Mouse (Mus musculus) mesoderm, embryonic 11.5 days (tissue): ENCODE measurements around the gene Tmod2.
"Not testable (repeated sequence)": the region's sequence is repeated elsewhere in the genome, so short reads cannot be mapped to it uniquely, and the experiment has no call there.

ENCODE experiments used
- DNase-seq: peaks from one replicate; pipeline ENCODE4 v3.0.0-alpha.2; 2012; ENCODE audit warnings: low read depth, low spot score

Gene Tmod2

GRCm38 (mm10) chr9:75610571-75611493, at the start of gene Tmod2:
Gene Tmod2, minus strand, starts transcription at chr9:75611325.
- peak; percentile 64 for DNase-seq

GRCm38 (mm10) chr9:75660917-75661316, 49.8 kb upstream of the Tmod2 start:
- DNase-seq = no peak

- not testable (repeated sequence) for DNase-seq
Observed at GRCm38 (mm10) chr9:75656456-75656855, 45.3 kb upstream of the Tmod2 start.

- no peak for DNase-seq
Observed at GRCm38 (mm10) chr9:75653981-75654911, 43.1 kb upstream of the Tmod2 start.

- no peak for DNase-seq
Observed at GRCm38 (mm10) chr9:75645405-75645804, 34.3 kb upstream of the Tmod2 start.

GRCm38 (mm10) chr9:75634226-75634625, 23.1 kb upstream of the Tmod2 start:
- DNase-seq = no peak

- no peak for DNase-seq
Observed at GRCm38 (mm10) chr9:75633603-75634002, 22.5 kb upstream of the Tmod2 start.

- no peak for DNase-seq
Observed at GRCm38 (mm10) chr9:75632902-75633301, 21.8 kb upstream of the Tmod2 start.

GRCm38 (mm10) chr9:75632111-75632510, 21.0 kb upstream of the Tmod2 start:
- no peak for DNase-seq

- DNase-seq = no peak
Observed at GRCm38 (mm10) chr9:75630823-75631454, 19.8 kb upstream of the Tmod2 start.

GRCm38 (mm10) chr9:75626308-75626604, 15.1 kb upstream of the Tmod2 start:
- DNase-seq = no peak

GRCm38 (mm10) chr9:75625556-75626307, 14.6 kb upstream of the Tmod2 start, which contains the start of gene Lysmd2:
Gene Lysmd2, plus strand, starts transcription at chr9:75625741.
- peak; percentile 71 for DNase-seq

GRCm38 (mm10) chr9:75624983-75625555, 13.9 kb upstream of the Tmod2 start:
- no peak for DNase-seq

- no peak for DNase-seq
Observed at GRCm38 (mm10) chr9:75621428-75621827, 10.3 kb upstream of the Tmod2 start.

GRCm38 (mm10) chr9:75619761-75620160, 8.6 kb upstream of the Tmod2 start:
- not testable (repeated sequence) for DNase-seq

- no peak for DNase-seq
Observed at GRCm38 (mm10) chr9:75618836-75619400, 7.8 kb upstream of the Tmod2 start.

GRCm38 (mm10) chr9:75616560-75616959, 5.4 kb upstream of the Tmod2 start:
- DNase-seq = no peak

- no peak for DNase-seq
Observed at GRCm38 (mm10) chr9:75609965-75610364, 1.2 kb downstream of the Tmod2 start.

GRCm38 (mm10) chr9:75609505-75609904, 1.6 kb downstream of the Tmod2 start:
- DNase-seq = no peak

GRCm38 (mm10) chr9:75607496-75607895, 3.6 kb downstream of the Tmod2 start:
- DNase-seq = no peak
